Mouse (Mus musculus) heart, adult 2 months (tissue): ENCODE measurements at regions not wholly inside any gene's neighbourhood (a gene's known extent, or its start where the extent isn't known, plus 50 kb on each side); places are given as distances from the start of the nearest gene placed in this dataset.

Source experiments
- DNase-seq, 2 experiments: peaks; one replicate each; pipeline ENCODE4 v3.0.0; 2021
- H3K27ac ChIP-seq: fragments of 200-600 bp; 2 replicates; pipeline ENCODE4 v1.8.1; 2022
- H3K27me3 ChIP-seq: fragments of 200-500 bp; 2 replicates; pipeline ENCODE4 v1.6.1; 2012; ENCODE audit warnings: mild to moderate bottlenecking, low read length, inconsistent platforms, mixed read lengths; ENCODE audit not compliant: control insufficient read depth, insufficient read depth
- H3K36me3 ChIP-seq: fragments of 200-500 bp; 2 replicates; pipeline ENCODE4 v1.6.1; 2012; ENCODE audit warnings: low read length, inconsistent platforms; ENCODE audit not compliant: control insufficient read depth, insufficient read depth
- H3K4me1 ChIP-seq: fragments of 200-500 bp; 2 replicates; pipeline ENCODE4 v1.6.1; 2011; ENCODE audit warnings: low read length; ENCODE audit not compliant: control insufficient read depth, insufficient read depth
- H3K4me3 ChIP-seq: fragments of 200-600 bp; 2 replicates; pipeline ENCODE4 v1.8.1; 2022
- H3K79me2 ChIP-seq: fragments of 200-500 bp; replicated peaks from 2 replicates; pipeline ENCODE4 v1.6.1; 2012; ENCODE audit warnings: mild to moderate bottlenecking, inconsistent platforms, low read length, moderate library complexity, mixed read lengths; ENCODE audit not compliant: control insufficient read depth, insufficient read depth
- H3K9ac ChIP-seq: fragments of 200-500 bp; 2 replicates; pipeline ENCODE4 v1.6.1; 2012; ENCODE audit warnings: low read depth, mild to moderate bottlenecking, control low read depth, inconsistent platforms, low read length, mixed read lengths
- CTCF ChIP-seq: fragments of 200-600 bp; IDR thresholded peaks from 2 replicates; pipeline ENCODE4 v1.8.1; 2022; ENCODE audit warnings: antibody characterized with exemption, mild to moderate bottlenecking, moderate library complexity
- EP300 ChIP-seq: fragments of 200-500 bp; IDR thresholded peaks from 2 replicates; pipeline ENCODE4 v1.6.1; 2011; ENCODE audit warnings: low read depth, low read length, control low read depth; ENCODE audit not compliant: insufficient read depth
- POLR2A ChIP-seq: fragments of 200-500 bp; IDR thresholded peaks from 2 replicates; pipeline ENCODE4 v1.6.1; 2011; ENCODE audit warnings: mild to moderate bottlenecking, low read depth, low read length, control low read depth; ENCODE audit not compliant: insufficient read depth
- WGBS: fragments of 180-500 bp; shearing (Covaris S2); methylation state at CpG from one replicate; pipeline ENCODE4 v1.1.7; 2018; 5-methylcytosine and 5-hydroxymethylcytosine counted together
- intact Hi-C: fragments of 180-260 bp; cut with DNase I; formaldehyde crosslinking; loops from one replicate; pipeline ENCODE4 v1.15.1; 2025

DNA sequence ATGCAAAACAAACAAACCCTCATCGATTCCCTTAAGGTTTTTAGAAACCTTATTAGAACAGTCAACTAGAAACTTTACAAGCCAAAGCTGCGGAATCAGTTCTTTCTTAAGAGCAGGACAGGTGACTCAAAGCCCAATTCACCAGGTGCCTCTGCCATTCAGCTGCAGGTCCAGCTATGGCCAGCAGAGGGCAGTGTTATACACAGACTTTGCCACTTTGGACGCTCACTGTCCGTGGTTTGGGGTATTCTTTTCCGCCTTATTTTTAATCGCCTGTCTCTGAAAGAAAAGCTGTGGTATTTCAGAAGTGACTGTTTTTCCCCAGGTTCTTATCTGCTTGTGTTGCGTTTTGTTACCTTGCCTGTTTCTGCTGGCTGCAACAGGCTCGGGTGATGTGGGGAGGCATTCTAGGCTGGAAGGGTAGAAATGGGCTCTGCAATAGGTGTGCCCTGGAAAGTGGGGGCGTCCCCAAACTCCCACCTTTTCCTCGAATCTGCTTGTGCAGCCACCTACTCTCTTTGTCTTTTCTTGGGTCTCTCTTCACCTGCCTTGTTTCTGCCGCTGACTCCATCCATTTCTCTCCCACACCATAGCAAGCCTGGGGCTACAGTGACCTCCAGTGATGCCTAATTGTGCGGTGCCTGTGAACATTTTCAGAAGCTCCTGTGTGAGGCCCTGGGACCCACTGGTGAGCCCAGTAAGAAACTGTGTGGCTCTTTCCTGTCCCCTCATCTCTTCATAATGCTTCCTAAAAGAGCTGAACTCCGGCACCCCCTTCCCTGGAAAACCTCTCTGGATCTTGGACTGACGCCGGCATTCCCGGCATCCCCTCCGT, 142.4 kb downstream of the Mtx3 start:
- WGBS = 46% methylated on average over 17 of the region's 17 CpGs
- peak; percentile 67 to 84 for DNase-seq
- Histone ChIP-seq H3K4me1 (no peaks in the 10 kb centered on the region), H3K27ac (no peak overlapping the region), H3K79me2 (no peaks in the 10 kb centered on the region), H3K36me3 (no peaks in the 10 kb centered on the region; the same call in 1 of the 2 replicates), H3K9ac (0 out of 2 replicates have a peak overlapping the region, but pooled peaks have one; percentile 30), H3K4me3 (peak overlapping the region; percentile 28), H3K27me3 (no peaks in the 10 kb centered on the region)
- intact Hi-C loops = loop anchor here (1.0 to 10.0 kb wide), 7 partner anchors 80 to 728 kb away; partner anchors contain the start of gene Cmya5
- TF ChIP-seq POLR2A (no peak), CTCF (peak; percentile 99), EP300 (peak; percentile 67; the same call in 1 of the 2 replicates)

DNA sequence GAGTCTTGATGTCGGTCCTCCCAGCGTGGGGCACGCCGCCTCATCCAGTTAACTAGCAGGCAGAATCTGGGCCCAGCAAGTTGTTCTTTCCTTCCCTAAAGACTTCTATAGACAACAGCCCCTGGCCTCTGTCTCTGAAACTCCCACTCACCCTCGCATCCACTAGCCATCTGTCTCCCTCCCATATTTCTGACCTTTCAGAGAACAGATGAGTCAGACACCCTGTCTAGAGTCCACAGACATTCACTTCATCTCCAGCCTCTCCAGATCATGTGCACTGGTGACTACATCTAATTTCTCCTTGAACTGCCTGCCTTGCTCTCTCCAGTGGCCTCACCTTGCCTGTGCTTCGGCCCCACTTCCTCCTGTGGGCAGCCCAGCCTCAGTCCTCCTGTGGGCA, 143.1 kb downstream of the Mtx3 start:
- Histone ChIP-seq H3K27ac (no peak overlapping the region), H3K4me1 (no peaks in the 10 kb centered on the region)

DNA sequence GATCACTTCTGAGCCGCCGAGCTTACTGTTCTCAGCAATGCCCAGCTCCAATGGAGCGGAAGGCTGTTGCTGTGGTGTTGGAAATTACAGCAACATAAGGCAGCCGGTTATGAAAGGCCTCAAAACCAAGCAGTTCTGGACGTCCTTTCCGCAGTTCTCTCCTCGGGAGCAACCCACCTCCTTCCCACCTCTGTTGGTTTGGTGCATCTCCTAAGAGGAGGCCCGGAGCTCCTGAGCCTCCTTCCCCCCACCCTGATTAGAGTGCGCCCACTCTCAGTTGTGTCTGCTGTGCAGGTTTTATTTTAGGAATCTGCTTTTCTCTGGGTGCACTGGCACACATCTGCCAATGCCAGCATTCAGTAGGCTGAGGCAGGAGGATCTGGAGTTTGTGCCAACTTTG, 144.0 kb downstream of the Mtx3 start:
- no peak for TF ChIP-seq CTCF
- TF ChIP-seq POLR2A = no peak
- TF ChIP-seq EP300 = no peak
- H3K4me3 ChIP-seq = no peak overlapping the region
- 92% methylated on average over 9 of the region's 9 CpGs for WGBS
- no peak overlapping the region for H3K9ac ChIP-seq
- DNase-seq = no peak
- H3K27me3 ChIP-seq = no peaks in the 10 kb centered on the region
- no peak overlapping the region for H3K27ac ChIP-seq
- intact Hi-C loops = loop anchor here (5.0 to 10.0 kb wide), 5 partner anchors 79 to 726 kb away; partner anchors contain the start of gene Cmya5
- no peaks in the 10 kb centered on the region for H3K79me2 ChIP-seq
- H3K4me1 ChIP-seq = no peaks in the 10 kb centered on the region
- no peaks in the 10 kb centered on the region; the same call in 1 of the 2 replicates for H3K36me3 ChIP-seq

More for the DNA sequence above, 143.1 kb downstream of the Mtx3 start:
- Histone ChIP-seq H3K9ac (no peak overlapping the region), H3K79me2 (no peaks in the 10 kb centered on the region), H3K36me3 (no peaks in the 10 kb centered on the region; the same call in 1 of the 2 replicates), H3K27me3 (no peaks in the 10 kb centered on the region), H3K4me3 (no peak overlapping the region)
- no peak for DNase-seq
- intact Hi-C loops = loop anchor here (2.0 to 10.0 kb wide), 6 partner anchors 80 to 727 kb away; partner anchors contain the start of gene Cmya5
- WGBS = 86% methylated on average over 6 of the region's 6 CpGs
- no peak for TF ChIP-seq CTCF
- TF ChIP-seq EP300 = no peak
- TF ChIP-seq POLR2A = no peak

DNA sequence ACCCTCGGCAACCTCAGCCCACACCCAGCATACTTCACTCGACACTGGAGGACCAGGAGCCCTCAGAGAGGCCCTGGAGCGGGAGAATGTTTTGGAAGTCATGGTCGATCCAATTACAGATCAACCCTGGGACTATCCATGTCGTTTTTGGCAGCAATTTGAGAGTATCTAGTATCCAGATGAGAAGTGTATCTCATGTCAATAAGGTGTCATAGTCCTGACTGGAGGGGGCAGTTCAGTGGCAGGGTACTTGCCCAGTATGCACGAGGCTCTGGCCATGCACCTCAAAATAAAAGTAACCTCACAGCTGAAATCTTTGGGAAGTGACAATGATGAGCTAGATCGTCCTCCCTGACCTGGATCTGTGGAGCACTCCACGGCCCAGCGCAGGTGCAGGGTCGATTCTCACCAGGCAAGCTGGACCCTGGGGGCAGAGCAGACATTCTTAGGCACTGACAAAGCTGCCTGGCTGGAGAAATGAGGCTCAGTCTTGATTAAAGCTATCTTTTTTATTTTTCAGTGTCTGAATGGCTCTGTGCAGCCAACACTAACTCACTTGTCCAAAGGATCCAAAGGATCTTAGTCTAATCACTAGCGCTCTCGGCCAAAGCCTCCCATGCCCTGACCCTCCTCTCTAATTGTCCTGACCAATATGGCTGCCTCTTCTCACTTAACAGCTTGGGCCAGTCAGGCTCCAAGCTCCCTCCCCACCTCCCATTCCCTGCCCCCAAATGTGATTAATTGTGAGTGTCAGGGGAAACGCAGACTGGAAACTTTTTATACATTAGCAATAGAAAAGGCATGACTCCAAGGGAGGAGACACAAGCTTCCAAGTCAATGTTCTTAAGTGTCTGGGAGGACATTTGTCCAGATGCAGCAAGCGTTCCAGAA, 146.0 kb downstream of the Mtx3 start:
- Histone ChIP-seq H3K79me2 (no peaks in the 10 kb centered on the region), H3K27ac (no peak overlapping the region), H3K36me3 (no peaks in the 10 kb centered on the region; the same call in 1 of the 2 replicates), H3K4me1 (no peaks in the 10 kb centered on the region), H3K9ac (no peak overlapping the region), H3K27me3 (no peaks in the 10 kb centered on the region), H3K4me3 (no peak overlapping the region)
- intact Hi-C loops = no loop called here
- no peak for DNase-seq
- 77% methylated on average over 14 of the region's 14 CpGs for WGBS
- no peak for TF ChIP-seq CTCF
- no peak for TF ChIP-seq EP300
- TF ChIP-seq POLR2A = no peak
